Mouse (Mus musculus) embryonic facial prominence, embryonic 13.5 days (tissue): ENCODE measurements around the gene Parva. TPM values are rescaled to one million over a fixed set of nuclear protein-coding genes. Genes with fewer than 3 reads are reported as not detected.

Source experiments
- ATAC-seq: fragments of 200-750 bp; cut with Nextera tagmentation; 2 replicates; pipeline ENCODE4 v1.8.0; 2017; ENCODE audit warnings: low read depth; ENCODE audit not compliant: insufficient number of reproducible peaks, insufficient read depth, low FRiP score, low TSS enrichment
- H3K27ac ChIP-seq: fragments of 300-500 bp; sonication (generic); 2 replicates; pipeline ENCODE4 v1.5.1; 2015; ENCODE audit warnings: moderate library complexity, mild to moderate bottlenecking, inconsistent platforms
- H3K27me3 ChIP-seq: fragments of 300-500 bp; sonication (generic); 2 replicates; pipeline ENCODE4 v1.6.1; 2015; ENCODE audit warnings: mild to moderate bottlenecking, inconsistent platforms
- H3K36me3 ChIP-seq: fragments of 300-500 bp; sonication (generic); 2 replicates; pipeline ENCODE4 v1.6.1; 2015; ENCODE audit warnings: mild to moderate bottlenecking, inconsistent platforms
- H3K4me1 ChIP-seq: fragments of 300-500 bp; sonication (generic); 2 replicates; pipeline ENCODE4 v1.6.1; 2015; ENCODE audit warnings: inconsistent platforms
- H3K4me2 ChIP-seq: fragments of 300-500 bp; sonication (generic); 2 replicates; pipeline ENCODE4 v1.6.1; 2015; ENCODE audit warnings: moderate library complexity, mild to moderate bottlenecking, inconsistent platforms
- H3K4me3 ChIP-seq: fragments of 300-500 bp; sonication (generic); 2 replicates; pipeline ENCODE4 v1.5.1; 2015; ENCODE audit warnings: mild to moderate bottlenecking, inconsistent platforms
- H3K9ac ChIP-seq: fragments of 300-500 bp; sonication (generic); 2 replicates; pipeline ENCODE4 v1.6.1; 2015; ENCODE audit warnings: mild to moderate bottlenecking, inconsistent platforms
- H3K9me3 ChIP-seq: fragments of 300-500 bp; sonication (generic); 2 replicates; pipeline ENCODE4 v1.6.1; 2016; ENCODE audit warnings: inconsistent platforms
- WGBS: fragments of 180-500 bp; shearing (Covaris S2); methylation state at CpG from one replicate; pipeline ENCODE4 v1.1.7; 2015; ENCODE audit warnings: mixed read lengths; 5-methylcytosine and 5-hydroxymethylcytosine counted together
- polyA plus RNA-seq: library from polyadenylated mRNA; unstranded; fragments of >200 nt; fragmentation: Nextera tagmentation; extraction: Ambion mirVana; gene quantifications from 2 replicates; pipeline ENCODE4 v1.2.1, GENCODE M21; 2015

Gene Parva
- polyA plus RNA-seq, 1 experiment from 2014 or later: 89.1 TPM

DNA sequence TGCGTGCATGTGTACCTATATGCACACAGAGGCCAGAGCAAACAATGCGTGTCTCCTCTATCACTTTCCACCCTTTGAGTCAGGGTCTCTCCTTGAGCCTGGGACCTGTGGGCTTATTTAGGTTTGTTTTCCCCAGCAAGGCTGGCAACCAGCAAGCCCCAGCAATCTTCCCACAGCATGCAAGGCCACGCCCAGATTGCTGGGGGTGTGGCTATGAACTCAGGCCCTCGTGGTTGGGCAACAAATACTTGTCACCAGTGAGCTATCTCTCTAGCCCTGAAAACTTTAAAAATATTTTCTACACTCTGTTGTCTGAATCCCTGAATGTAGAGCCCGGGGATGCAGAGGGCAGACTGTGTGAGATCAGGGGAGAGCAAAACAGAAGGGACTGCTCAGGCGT lies 154.3 kb downstream of the Parva start:
- Histone ChIP-seq H3K4me2 (no peak overlapping the region), H3K27me3 (no peaks in the 10 kb centered on the region), H3K27ac (peak overlapping the region; percentile 90), H3K4me3 (no peak overlapping the region), H3K36me3 (peaks cover 75% of the 10 kb centered on the region), H3K9me3 (peaks cover 4% of the 10 kb centered on the region; the same call in 1 of the 2 replicates), H3K9ac (no peak overlapping the region), H3K4me1 (peaks cover 16% of the 10 kb centered on the region)
- ATAC-seq: no peak
- WGBS: 81% methylated on average over 6 of the region's 6 CpGs

- no peaks in the 10 kb centered on the region for H3K27me3 ChIP-seq
- peak; percentile 33; the same call in 1 of the 2 replicates for ATAC-seq
- H3K36me3 ChIP-seq: peaks cover 81% of the 10 kb centered on the region
- 28% methylated on average over 6 of the region's 6 CpGs for WGBS
- peaks cover 4% of the 10 kb centered on the region; the same call in 1 of the 2 replicates for H3K9me3 ChIP-seq
- no peak overlapping the region for H3K4me3 ChIP-seq
- no peak overlapping the region for H3K9ac ChIP-seq
- H3K27ac ChIP-seq: peak overlapping the region; percentile 90
- peaks cover 16% of the 10 kb centered on the region for H3K4me1 ChIP-seq
- no peak overlapping the region for H3K4me2 ChIP-seq
Observed at GRCm38 (mm10) chr7:112582882-112583405, 155.6 kb downstream of the Parva start.

DNA sequence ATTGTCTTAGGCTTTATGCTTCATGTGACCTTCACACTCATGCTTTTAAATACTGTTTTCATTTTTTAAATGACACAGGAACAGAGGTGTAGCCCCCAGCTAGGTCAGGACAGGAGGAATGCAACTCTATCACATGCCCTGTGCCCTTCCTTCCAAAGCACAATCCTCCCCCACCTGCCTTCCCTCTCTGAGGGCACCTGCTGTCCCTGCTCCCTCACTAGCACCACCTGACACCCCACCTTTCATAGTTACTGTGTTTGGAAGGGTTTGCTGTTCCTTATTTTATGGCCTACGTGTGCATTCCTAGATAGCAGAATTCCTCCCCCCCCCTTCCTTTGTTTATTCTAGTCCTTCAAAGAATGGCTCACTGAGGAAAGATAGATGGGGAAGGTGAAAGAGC lies 160.1 kb downstream of the Parva start:
- Histone ChIP-seq H3K27ac (no peak overlapping the region), H3K9ac (no peak overlapping the region), H3K4me1 (peaks cover 23% of the 10 kb centered on the region), H3K4me3 (no peak overlapping the region), H3K9me3 (peaks cover 4% of the 10 kb centered on the region; the same call in 1 of the 2 replicates), H3K4me2 (no peak overlapping the region), H3K27me3 (no peaks in the 10 kb centered on the region), H3K36me3 (peaks cover 52% of the 10 kb centered on the region)
- ATAC-seq: no peak
- 68% methylated on average over 1 of the region's 1 CpGs for WGBS

DNA sequence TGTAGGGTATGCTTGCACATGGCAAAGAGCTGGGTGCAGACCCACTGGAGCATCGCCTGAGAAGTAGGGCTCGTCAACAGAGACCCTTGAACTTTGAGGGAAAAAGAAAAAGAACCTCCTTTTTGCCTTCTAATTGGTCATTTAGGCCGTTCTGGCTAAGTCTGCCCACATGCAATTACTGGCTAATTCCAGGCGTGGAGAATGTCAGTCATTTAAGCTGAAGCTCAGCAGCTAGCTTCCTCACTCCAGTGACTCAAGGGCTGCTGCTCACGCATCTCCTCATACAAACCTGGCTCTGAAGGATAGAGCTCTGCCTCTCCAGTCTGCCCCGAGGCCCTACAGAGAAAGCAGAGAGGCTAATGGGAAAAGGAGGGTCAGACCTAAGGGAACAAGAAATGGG lies 162.2 kb downstream of the Parva start:
- Histone ChIP-seq H3K4me3 (no peak overlapping the region), H3K27ac (no peak overlapping the region), H3K27me3 (no peaks in the 10 kb centered on the region), H3K9ac (no peak overlapping the region), H3K9me3 (peaks cover 4% of the 10 kb centered on the region; the same call in 1 of the 2 replicates), H3K36me3 (peaks cover 40% of the 10 kb centered on the region), H3K4me2 (no peak overlapping the region), H3K4me1 (peaks cover 16% of the 10 kb centered on the region)
- ATAC-seq: no peak
- WGBS: 53% methylated on average over 6 of the region's 6 CpGs

DNA sequence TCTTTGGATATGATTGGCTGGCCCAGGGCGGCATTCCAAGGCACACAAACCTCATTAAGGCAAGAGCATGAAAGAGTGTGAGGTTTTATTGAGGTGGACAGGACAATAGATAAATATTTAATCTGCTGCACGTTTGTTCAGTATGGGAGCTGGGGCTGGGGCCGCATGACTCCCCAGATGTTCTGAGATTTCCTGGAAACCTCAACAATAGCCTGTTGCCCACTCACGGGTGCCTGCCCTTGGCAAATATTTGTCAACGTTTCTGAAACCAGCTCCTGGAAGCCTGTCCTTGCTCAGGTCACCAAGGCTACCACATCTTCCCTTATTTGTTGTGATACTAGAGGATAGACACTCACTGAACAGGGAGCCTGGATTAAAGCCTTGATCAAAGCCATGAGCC lies 166.3 kb downstream of the Parva start:
- H3K4me2 ChIP-seq: no peak overlapping the region
- H3K36me3 ChIP-seq: peaks cover 2% of the 10 kb centered on the region
- H3K4me3 ChIP-seq: no peak overlapping the region
- H3K27ac ChIP-seq: no peak overlapping the region
- ATAC-seq: no peak
- whole genome bisulfite sequencing: 72% methylated on average over 5 of the region's 5 CpGs
- H3K9ac ChIP-seq: no peak overlapping the region
- no peaks in the 10 kb centered on the region for H3K27me3 ChIP-seq
- no peaks in the 10 kb centered on the region for H3K9me3 ChIP-seq
- peaks cover 36% of the 10 kb centered on the region for H3K4me1 ChIP-seq

DNA sequence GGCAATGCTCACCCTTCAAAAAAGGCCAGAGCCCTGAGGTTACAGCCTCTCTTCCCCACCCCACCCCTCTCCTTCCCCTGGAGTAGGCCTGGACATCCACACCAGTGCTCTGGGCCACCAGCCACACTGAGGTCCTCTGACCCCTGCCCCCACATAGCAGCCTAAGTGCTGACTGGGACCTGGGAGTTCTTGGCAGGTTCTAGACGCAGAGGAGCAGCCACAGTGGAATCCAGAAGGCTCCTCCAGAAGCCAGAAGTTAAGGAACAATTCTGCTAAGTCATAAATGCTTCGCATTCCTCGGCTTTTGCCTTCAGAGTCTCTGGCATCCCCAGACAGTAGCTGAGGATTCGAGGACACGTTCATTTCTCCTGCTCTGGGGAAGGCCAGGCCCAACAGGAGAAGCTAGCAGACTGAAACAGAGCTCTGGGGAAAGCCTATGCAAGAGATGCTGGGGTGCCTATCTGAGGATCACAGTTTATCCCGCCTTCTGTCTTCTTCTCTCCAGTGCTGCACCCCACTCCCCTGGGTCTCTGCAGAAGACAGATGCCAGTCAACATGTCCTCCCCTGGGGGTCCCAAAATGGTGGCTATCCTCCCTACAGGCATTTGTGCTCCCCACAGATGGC lies 168.0 kb downstream of the Parva start:
- ATAC-seq: no peak
- no peaks in the 10 kb centered on the region for H3K27me3 ChIP-seq
- H3K4me2 ChIP-seq: no peak overlapping the region
- H3K27ac ChIP-seq: no peak overlapping the region
- no peaks in the 10 kb centered on the region for H3K36me3 ChIP-seq
- peaks cover 31% of the 10 kb centered on the region for H3K4me1 ChIP-seq
- 55% methylated on average over 6 of the region's 6 CpGs for WGBS
- H3K9me3 ChIP-seq: no peaks in the 10 kb centered on the region
- H3K9ac ChIP-seq: 0 out of 2 replicates have a peak overlapping the region, but pooled peaks have one; percentile 21
- no peak overlapping the region for H3K4me3 ChIP-seq

DNA sequence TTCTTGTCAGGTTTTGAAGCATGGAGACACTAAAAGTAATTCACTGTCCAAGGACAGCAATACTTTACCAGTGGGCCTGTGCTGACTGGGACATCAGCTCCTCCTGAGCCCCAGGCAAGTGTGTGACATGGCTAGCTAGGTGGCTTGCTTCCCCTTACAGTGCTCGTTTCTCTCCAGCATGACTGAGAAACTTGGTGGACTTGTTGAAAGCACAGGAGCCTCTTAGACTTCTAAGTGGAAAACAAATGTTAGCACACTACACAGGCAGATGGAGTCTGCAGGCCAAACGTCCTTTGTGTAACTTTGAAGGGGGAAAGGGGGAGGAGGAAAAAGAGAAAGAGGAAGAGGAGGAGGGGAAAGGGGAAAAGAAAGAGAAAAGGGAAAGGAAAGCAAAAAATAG lies 172.3 kb downstream of the Parva start:
- H3K27me3 ChIP-seq: no peaks in the 10 kb centered on the region
- H3K4me3 ChIP-seq: no peak overlapping the region
- no peaks in the 10 kb centered on the region for H3K9me3 ChIP-seq
- no peak for ATAC-seq
- 17% methylated on average over 2 of the region's 2 CpGs for WGBS
- H3K27ac ChIP-seq: no peak overlapping the region
- H3K4me1 ChIP-seq: peaks cover 29% of the 10 kb centered on the region
- no peak overlapping the region for H3K4me2 ChIP-seq
- H3K9ac ChIP-seq: no peak overlapping the region
- H3K36me3 ChIP-seq: no peaks in the 10 kb centered on the region

GRCm38 (mm10) chr7:112600163-112600562 lies 172.9 kb downstream of the Parva start:
- Histone ChIP-seq H3K36me3 (no peaks in the 10 kb centered on the region), H3K9ac (no peak overlapping the region), H3K27ac (no peak overlapping the region), H3K27me3 (no peaks in the 10 kb centered on the region), H3K4me3 (no peak overlapping the region), H3K4me2 (no peak overlapping the region), H3K9me3 (no peaks in the 10 kb centered on the region), H3K4me1 (peaks cover 27% of the 10 kb centered on the region)
- WGBS: 46% methylated on average over 3 of the region's 3 CpGs
- no peak for ATAC-seq

- Histone ChIP-seq H3K36me3 (no peaks in the 10 kb centered on the region), H3K9ac (no peak overlapping the region), H3K4me2 (no peak overlapping the region), H3K27me3 (no peaks in the 10 kb centered on the region), H3K27ac (no peak overlapping the region), H3K4me3 (no peak overlapping the region), H3K4me1 (peaks cover 9% of the 10 kb centered on the region; the same call in 1 of the 2 replicates), H3K9me3 (no peaks in the 10 kb centered on the region)
- 86% methylated on average over 5 of the region's 5 CpGs for WGBS
- ATAC-seq: no peak
Observed at GRCm38 (mm10) chr7:112602966-112603365, 175.7 kb downstream of the Parva start.

GRCm38 (mm10) chr7:112603496-112604170 lies 176.3 kb downstream of the Parva start:
- Histone ChIP-seq H3K9ac (no peak overlapping the region), H3K27me3 (no peaks in the 10 kb centered on the region), H3K4me2 (no peak overlapping the region), H3K4me3 (no peak overlapping the region), H3K9me3 (no peaks in the 10 kb centered on the region), H3K27ac (no peak overlapping the region), H3K4me1 (peaks cover 9% of the 10 kb centered on the region; the same call in 1 of the 2 replicates), H3K36me3 (no peaks in the 10 kb centered on the region)
- no peak for ATAC-seq
- 69% methylated on average over 10 of the region's 10 CpGs for WGBS

DNA sequence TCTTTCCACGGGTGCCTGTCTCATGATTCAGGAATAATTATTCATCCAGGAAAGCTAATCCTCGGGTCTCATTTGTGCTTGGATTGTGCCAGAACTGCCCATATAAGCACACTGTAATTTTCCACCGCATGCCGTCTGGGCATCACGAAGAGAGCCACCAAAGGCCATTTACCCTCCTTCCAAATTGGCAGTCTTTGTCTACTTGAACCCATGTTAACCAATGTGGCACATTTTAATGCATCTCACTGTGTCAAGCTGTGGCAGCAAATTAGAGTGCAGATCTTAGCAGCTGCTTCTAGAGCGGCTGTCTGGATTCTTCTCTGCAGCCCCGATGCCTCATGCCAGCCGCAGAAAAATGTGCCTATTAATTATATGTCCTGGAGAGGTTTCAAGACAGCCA lies 176.9 kb downstream of the Parva start:
- ATAC-seq: no peak
- Histone ChIP-seq H3K9me3 (no peaks in the 10 kb centered on the region), H3K4me2 (no peak overlapping the region), H3K27me3 (no peaks in the 10 kb centered on the region), H3K4me1 (peaks cover 9% of the 10 kb centered on the region; the same call in 1 of the 2 replicates), H3K27ac (no peak overlapping the region), H3K9ac (no peak overlapping the region), H3K4me3 (no peak overlapping the region), H3K36me3 (no peaks in the 10 kb centered on the region)
- 70% methylated on average over 8 of the region's 8 CpGs for WGBS
